Mouse (Mus musculus) spleen, embryonic (tissue): ENCODE data around the gene Lif.

Experiments
- CTCF ChIA-PET: fragments of 350-600 bp; sonication (Branson Sonifier 250); formaldehyde crosslinking; loops from one replicate; lab custom pipeline; 2022; lab: Charles Lee

Gene Lif

DNA sequence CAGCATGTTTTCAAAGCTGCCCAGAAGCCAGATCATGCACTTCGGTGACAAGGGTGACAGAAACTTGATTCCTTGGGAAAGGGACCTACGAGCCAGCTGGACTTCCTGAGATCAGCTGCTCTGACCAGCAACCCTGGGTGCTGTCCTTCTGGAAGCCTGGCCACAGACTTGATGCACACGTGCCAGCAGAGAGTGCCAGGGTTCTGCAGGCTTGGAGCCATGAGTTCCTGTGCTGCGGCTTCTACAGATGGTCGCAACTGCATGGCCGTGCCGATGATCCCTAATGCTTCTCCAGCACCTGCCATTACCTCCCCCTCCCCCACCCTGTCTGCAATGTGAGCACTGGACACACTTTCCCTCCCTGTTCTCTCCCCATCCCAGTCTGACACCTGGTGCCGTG is 28.9 kb upstream of the Lif start:
- CTCF ChIA-PET = no interaction called here

DNA sequence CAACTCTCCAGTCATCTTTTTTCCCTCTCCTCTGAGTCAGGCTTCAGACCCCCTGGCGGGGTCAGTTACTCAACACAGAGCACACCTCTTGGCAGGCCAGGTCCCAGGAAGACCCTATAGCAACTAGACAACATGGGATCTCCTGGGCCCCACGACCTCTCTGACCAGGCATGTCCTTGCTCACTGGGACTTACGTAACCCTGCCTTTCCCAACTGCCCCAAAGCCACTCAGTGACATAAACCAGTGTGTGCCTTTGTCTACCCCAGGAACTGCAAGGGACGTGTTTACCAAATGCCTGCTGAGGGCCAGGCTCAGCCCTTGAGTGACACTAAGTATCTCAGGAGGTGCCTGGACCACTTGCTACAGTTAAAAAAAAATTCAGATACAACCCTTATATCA is 27.5 kb upstream of the Lif start:
- CTCF ChIA-PET = no interaction called here

DNA sequence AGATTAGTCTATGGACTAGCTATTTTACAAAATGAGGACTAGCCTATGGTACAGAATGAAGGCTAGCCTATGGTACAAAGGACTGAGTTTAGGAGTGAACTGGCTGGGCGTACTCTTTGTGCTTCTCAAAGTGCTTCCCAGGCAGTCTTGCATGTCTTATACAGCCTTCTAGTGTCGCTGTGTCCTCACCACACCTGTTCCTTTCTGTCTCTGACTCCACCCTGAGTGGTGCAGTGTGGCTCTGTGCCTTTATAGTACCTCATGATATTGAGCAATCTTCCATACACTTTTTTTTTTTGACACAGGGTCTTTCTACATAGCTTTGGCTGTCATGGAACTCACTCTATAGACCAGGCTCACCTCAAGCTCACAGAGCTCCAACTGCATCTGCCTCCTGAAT is 25.9 kb upstream of the Lif start:
- CTCF ChIA-PET = no interaction called here

DNA sequence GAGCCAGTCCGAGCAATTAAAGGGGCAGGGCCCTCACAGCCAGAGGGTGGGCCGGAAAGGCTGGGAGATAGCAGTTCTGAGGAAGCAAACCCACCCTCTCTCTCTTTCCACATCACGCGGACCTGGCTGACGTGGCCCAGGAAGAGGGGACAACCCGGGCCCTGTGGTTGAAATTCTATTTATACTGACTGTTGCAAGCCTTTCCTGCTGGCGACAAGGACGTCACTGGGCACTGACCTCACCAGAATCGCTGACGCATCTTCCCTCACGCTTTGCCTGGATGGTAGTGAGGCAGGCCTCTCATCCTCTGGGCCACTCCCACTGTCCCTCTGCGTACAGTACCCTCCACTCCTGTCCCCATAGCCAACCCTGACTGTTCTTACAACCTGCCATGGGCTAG is 24.7 kb upstream of the Lif start:
- CTCF ChIA-PET = no interaction called here

DNA sequence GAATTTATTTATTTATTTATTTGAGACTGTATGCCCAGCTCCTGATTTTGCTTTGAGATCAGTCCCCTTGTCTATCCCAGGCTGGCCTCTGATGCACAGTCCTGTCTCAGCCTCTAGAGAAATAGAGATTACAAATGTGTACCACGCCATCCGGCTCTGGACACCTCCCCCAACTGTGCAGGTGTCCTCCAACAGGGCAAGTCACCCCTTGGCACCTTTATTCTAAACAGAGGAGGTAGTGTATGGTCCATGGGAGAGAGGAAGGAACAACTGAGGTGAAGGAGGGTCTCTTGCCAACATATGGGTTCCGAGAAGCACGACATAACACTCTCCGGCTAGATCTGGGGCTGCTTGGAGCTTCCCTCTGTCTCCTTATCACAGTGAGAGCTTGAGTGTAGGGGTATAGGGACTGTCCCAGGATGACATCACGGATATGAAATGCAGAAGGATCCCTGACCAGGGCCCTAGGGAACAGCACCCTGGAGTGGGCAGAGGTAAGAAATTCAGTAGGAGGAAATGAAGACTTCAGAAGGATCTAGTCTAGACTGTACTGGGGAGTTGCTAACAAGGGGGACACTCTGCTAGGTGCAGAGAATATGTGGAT is 22.2 kb upstream of the Lif start:
- CTCF ChIA-PET = interaction anchor here (0.7 kb wide), 1 partner anchor 177 kb away, joined by 4 read pairs; no protein-coding TSS in a partner anchor

DNA sequence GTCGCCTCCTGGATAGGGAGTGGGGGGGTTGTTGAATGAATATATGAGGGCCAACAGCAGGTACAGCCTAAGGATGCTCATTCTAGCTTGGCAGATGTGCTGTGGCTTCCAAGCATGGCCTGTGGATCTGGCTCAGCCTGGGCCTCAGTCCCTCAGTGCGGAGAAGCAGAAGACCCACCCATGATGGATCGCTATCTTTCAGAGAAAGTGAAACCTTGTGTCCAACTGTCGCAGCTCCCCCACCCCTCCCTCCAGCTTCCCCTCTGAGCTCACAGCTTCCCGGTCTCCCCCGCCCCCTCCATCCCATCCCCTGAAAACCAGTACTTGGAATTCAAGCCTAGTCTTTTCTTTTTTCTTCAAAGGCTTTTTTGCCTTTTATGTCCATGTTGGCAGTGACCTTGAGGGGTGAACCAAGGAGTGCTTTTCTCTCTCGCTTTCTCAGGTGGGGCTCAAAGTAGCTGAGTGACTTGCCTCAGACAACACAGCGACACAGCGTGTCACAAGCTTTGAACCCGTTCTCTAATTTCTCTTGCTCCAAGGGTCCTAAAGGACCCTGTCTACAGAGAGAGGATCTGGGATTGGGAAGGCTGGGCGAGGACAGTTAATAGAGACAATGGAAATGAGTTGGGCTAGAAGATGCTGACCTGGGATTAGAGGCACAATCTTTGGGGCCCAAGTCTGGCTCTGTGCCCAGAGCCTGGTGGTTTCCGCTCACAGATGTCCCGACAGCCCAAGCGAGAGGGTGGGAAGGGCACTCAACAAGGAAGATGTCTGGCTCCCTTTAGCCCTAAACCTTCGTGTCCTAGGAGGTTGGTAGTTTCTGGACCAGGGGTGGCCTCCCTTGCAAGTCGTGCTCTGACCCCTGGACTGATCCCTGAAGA is 21.5 kb upstream of the Lif start, which contains the start of gene Osm:
Osm (plus strand) TSS at position 756 of the 881 bp plus-strand sequence.
- CTCF ChIA-PET = no interaction called here

DNA sequence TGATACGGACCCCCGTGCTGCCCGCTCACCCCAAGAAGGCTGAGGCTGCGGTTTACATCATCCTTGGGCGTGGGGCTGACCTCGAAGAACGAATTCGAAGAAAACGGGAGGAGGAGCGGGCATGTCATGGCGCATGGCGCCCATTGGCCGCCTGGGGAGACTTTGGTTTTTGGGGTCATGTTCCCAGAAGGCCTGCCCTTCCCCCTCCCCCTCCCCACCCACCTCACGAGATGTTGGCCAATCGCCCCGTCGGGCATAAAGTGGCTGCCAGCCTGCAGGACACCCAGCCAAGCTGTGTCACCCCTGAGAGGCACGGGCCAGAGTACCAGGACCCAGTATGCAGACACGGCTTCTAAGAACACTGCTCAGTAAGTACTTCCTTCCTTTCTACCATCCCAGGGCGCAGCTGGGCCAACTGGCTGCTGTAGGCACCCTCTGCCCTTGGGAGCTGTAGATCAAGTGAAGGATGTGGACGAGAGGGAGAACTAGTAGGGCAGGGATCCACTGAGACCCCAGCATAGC is 20.8 kb upstream of the Lif start:
- CTCF ChIA-PET = no interaction called here

DNA sequence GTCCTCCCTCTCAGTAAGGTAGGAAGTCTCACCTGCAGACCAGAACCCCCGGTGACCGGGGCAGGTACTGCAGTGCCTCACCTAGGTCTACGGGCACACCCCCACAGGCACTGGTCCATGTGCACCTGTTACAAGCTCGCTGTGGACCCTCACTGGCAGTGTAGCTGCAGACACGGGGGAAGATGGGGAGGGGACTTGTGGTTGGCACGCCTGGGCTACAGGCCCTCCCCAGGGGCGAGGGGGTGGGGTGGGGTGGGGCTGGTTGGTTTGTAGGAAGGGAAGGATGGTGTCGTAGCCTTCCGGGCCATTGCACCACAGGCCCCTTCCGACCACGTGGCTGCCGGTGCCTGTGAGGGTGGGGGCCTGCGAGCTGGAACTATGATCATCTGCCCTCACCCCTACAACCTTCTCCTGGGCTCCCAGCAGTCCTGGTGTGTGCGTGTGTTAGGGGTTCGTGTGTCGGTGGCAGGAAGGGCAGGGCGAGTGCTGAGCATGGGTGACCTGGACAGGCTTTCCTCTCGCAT is 19.9 kb upstream of the Lif start:
- CTCF ChIA-PET = no interaction called here

DNA sequence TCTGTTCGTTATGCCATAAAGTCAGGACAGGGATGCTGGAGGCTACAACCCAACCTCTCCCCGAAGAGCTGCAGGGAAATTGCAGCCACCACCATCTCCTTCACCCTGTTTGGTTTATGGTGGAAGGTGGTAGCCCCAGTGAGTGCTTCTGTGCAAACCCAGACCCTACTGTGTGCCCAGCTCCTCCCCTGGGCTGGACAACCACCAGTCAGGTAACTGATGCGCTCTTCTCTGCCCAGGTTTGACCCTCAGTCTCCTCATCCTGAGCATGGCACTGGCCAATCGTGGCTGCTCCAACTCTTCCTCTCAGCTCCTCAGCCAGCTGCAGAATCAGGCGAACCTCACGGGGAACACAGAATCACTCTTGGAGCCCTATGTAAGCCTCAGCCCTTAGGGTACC is 19.2 kb upstream of the Lif start:
- CTCF ChIA-PET = no interaction called here

DNA sequence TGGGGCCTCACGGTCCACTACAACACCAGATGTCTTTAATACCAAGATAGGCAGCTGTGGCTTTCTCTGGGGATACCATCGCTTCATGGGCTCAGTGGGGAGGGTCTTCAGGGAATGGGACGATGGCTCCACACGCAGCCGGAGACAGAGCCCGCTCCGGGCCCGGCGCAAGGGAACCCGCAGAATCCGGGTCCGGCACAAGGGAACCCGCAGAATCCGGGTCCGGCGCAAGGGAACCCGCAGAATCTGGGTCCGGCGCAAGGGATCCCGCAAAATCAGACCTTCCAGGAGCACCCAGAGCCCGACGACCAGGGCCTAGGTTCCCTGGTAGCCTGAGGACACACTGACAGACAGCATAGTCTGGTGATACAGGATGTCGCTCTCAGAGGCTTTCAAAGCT is 17.7 kb upstream of the Lif start:
- CTCF ChIA-PET = interaction anchor here (1.0 kb wide), 1 partner anchor 20 kb away, joined by 3 read pairs; no protein-coding TSS in a partner anchor

DNA sequence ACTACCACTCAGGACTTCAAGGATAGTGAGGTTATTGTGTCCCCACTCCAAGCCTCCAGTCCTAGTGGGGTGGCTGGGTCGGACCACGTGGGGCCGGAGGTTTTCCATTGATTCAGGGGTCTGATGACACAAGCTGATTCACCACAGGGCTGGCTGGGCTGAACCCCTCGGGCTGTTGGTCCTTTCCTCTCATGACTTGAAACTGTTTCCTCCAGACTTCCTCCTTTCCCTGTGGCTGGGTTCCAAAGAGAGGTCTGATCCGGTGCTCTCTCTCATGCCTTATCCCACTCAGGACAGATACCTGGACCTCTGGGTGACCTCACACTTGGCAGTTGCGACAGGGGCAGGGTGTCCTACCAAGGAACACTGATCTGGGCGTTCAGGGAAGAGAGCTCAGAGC is 17.2 kb upstream of the Lif start:
- CTCF ChIA-PET = interaction anchor here (1.0 kb wide), 1 partner anchor 21 kb away, joined by 3 read pairs; no protein-coding TSS in a partner anchor

DNA sequence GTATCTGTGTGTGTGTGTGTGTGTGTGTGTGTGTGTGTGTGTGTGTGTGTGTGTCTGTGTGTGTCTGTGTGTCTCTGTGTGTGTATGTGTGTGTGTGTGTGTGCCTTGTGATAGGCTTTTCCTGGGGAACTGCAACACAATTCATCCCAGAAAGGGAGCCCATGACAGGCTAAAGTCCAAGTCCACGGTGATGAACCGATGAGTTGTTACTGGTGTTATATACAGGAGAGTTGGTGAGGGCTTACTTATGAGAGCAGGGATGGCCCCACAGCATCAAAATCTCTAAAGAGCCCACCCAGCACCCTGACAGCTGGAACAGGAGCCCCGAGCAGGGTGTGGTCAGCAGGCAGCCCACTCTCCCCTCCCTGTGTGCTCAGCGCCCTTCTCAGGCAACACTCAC is 16.2 kb upstream of the Lif start:
- CTCF ChIA-PET = no interaction called here

DNA sequence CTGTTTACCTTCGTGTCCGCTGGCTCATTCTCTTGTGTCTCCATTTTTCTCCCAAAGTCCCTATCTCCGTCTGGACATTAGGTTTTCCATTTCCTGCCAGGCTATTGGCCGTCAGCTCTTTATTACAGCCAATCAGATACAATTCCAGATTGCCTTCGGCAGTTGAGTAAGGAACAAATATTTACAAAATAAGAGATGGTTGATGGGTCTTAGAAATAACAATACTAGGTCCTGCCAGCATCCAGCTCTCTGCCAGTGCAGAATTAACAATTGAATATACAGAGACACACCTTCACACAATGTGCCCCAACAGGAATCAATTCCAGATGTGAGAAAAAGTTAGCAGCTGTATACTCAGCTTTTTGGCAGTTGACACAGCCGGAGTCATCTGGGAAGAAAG is 11.2 kb upstream of the Lif start:
- CTCF ChIA-PET = interaction anchor here (0.7 kb wide), 1 partner anchor 25 kb away, joined by 5 read pairs; no protein-coding TSS in a partner anchor

DNA sequence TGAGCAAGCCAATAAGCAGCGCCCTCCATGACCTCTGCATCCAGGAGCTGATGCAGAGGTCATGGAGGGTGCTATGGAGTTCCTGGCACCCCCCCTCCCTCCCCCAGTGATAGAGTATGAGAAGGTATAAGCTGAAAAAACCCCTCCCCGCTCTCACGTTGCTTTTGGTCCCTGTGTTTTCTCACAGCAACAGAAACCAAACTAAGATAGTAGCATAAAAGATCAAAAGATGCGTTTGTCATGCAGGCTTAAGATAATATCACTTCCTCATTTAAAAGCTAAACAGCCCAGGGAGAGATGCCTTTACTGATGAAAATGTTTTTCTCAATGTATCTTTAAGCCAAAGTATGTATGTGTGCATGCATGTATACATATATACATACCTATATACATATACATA is 10.7 kb upstream of the Lif start:
- CTCF ChIA-PET = interaction anchor here (0.5 to 1.0 kb wide), 3 partner anchors 11 to 27 kb away, joined by 3 to 5 read pairs (median 3); partner anchors contain the start of gene Lif

DNA sequence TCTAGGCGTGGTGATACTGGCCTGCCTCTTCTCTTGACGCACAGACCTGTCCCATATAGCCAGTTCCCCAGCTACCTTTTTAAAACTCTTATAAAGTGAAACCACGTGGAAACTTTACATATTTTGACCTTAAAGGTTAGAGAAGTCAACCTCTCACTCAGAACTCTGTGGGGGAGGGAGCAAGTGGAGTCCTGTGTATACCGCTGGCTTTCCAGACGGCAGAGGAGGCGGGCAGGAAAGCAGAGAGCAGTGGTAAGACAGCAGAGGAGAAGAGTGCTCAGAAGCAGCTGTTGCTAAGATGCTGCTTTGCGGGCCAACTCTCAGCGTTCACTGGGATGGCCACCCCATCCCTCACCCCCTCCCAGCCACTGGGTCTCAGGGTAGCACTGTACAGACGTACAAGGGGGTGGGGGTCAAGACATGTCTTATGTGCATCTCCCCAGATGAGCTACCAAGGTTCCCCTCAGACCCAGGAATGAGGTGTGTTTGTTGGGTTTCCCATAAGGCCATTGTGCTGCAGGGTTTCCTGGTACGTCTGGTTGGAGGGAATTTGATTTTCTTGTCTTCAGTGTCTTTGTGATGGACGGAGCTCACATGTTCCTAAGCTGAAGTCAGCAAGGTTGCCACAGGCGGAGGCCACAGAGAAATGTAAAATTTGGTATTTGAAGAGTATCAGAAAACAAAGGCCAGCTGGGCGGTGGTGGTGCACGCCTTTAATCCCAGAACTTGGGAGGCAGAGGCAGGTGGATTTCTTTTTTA is 10.0 kb upstream of the Lif start:
- CTCF ChIA-PET = interaction anchor here (0.5 to 1.0 kb wide), 3 partner anchors 10 to 28 kb away, joined by 3 read pairs; partner anchors contain the start of gene Lif

DNA sequence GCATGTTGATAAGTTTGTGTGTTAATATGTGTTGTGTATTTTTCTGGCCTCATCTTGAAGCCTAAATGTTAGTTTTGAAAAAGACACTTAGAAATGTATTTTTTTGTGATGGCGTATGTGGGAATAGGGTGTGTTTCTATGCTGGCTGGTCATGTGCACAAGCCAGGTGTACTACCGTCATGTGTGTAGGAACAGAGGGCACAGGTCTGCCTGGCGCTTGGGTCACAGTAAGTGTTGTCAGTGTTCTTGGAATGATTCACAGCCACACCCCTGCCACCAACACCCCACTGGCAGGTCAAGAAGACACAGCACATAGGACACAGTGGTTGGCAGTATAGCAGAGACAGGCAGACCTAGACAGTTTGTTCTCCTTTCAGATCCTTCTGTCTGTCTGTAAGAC is 8.2 kb upstream of the Lif start:
- CTCF ChIA-PET = no interaction called here

DNA sequence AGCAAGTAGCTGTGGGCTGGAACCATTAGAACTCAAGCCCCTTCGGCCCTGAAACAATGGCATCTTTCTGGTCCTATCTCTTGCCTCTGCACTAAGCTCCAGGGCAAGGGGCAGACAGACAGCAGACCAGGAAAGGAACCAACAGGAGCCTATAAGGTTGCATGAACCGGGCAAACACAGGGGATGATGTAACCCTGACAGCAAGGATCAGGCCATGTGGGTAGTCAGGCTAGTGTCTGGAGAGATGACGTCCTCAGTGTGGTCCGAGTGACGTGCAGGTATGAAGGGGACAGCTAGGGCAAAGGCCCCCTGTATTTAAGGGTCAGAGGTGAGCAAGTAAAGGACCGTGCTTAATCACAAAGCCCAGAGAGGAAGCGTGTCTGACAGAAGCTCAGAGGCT is 7.1 kb upstream of the Lif start:
- CTCF ChIA-PET = no interaction called here

DNA sequence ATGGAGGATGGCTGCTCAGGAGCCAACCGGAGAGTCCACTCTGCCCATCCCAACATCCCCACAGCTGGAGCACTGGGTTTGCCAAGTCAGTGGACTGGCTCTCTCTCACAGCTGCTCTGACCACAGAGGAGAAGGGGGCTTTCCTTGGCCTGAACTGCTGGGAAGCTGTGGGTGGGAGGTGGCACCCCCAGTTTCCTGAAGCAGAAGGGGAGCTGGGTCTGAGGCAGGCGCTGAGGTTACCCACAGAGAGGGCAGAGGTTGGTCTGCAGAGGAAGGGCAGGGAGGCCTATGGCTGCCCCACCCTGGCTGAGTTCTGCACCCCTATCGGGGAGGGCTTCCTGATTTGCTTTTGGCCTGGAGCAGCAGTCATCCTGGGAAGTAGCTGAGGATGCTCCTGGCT is 6.0 kb upstream of the Lif start:
- CTCF ChIA-PET = interaction anchor here (0.7 to 0.9 kb wide), 2 partner anchors 32 to 55 kb away, joined by 3 to 4 read pairs; no protein-coding TSS in a partner anchor

DNA sequence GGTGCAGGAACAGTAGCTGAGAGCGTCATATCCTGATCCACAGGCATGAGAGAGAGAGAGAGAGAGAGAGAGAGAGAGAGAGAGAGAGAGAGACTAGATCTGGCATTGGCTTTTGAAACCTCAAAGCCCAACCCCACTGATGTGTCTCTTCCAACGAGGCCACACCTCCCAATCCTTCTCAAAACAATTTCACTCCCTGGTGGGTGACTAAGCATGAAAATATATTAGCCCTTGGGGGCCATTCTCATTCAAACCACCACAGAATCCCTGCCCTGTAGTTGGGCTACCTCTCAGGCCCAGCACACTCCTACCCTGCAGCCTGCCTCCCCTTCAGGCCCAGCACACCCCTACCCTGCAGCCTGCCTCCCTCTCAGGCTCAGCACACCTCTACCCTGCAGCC is 4.5 kb upstream of the Lif start:
- CTCF ChIA-PET = interaction anchor here (1.0 kb wide), 1 partner anchor 119 kb away, joined by 3 read pairs; no protein-coding TSS in a partner anchor

DNA sequence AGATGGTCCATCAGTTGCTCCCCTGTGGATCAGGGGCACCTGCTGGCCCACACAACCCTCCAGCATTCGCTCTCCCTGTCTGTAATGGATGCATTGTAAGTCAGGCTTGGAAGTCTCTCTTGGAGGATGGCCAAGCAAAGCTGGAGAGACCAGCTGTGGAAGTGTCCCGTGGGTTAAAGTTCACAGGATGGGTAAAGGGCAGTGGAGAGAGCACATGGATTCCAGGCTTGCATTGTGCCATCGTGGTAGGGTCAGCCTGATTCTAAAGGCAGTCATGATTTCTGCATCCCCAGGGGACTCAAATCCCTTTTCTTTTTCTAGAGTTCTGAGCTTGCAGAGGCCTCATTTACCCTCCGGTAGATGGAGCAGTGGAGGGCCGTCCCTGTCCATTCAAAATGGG is 399 bp downstream of the Lif start:
- CTCF ChIA-PET = interaction anchor here (1.1 to 1.7 kb wide), 3 partner anchors 11 to 193 kb away, joined by 3 to 15 read pairs (median 3); no protein-coding TSS in a partner anchor

DNA sequence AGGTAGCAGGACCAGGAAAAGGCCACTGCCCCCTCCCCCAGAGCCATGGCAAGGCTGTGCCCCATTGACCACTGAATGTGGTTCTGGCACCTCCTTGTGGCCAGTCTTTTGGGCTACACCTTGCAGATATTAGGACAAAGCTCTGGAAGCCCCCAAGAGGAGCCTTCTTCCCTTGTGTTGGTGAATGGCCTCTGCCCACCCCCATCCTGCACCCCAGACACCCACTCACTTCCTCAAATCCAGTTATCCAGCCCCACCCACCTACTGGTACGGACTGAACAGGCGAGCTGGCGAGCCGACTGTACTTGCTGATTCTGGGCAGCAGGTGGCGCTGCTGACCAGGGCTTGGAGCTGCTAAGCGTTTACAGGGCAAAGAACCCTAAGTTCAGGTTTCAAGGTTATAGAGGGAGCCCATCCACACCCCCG is 1.3 kb downstream of the Lif start:
- CTCF ChIA-PET = interaction anchor here (0.6 to 1.9 kb wide), 6 partner anchors 11 to 192 kb away, joined by 3 to 15 read pairs (median 10); no protein-coding TSS in a partner anchor
